Mouse (Mus musculus) forebrain, embryonic 10.5 days (tissue): Measurements from ENCODE around the gene Rnps1. TPM values are rescaled to one million over a fixed set of nuclear protein-coding genes. Genes with fewer than 3 reads are reported as not detected.

Experiments
- polyA plus RNA-seq: library from polyadenylated mRNA; unstranded; fragments of >200 nt; fragmentation: Nextera tagmentation; extraction: Ambion mirVana; gene quantifications from 2 replicates; pipeline ENCODE4 v1.2.1, GENCODE M21; 2016

The Rnps1 gene
- polyA plus RNA-seq, 1 experiment from 2014 or later = 493 TPM

Other genes with a start within 250 kb of the Rnps1 start
- 419 and 421 TPM in 2 replicates for gene Atp6v0c, start 244.9 kb upstream of the Rnps1 start, polyA plus RNA-seq
- gene Tbc1d24, start 209.0 kb upstream of the Rnps1 start, polyA plus RNA-seq = 6.8 and 7.5 TPM in 2 replicates
- gene Ntn3, start 205.0 kb upstream of the Rnps1 start, polyA plus RNA-seq = 2.3 and 2.9 TPM in 2 replicates
- 22.1 and 22.6 TPM in 2 replicates for gene Tedc2, start 193.7 kb upstream of the Rnps1 start, polyA plus RNA-seq
- gene Ccnf, start 163.1 kb upstream of the Rnps1 start, polyA plus RNA-seq = 126 and 128 TPM in 2 replicates
- not detected in 2 replicates for gene Abca17, start 63.5 kb upstream of the Rnps1 start, polyA plus RNA-seq
- 8.6 and 10.0 TPM in 2 replicates for gene Abca3, start 62.6 kb upstream of the Rnps1 start, polyA plus RNA-seq
- gene Eci1, start 12.1 kb downstream of the Rnps1 start, polyA plus RNA-seq = 84.1 and 89.4 TPM in 2 replicates
- 2.3 TPM in 2 replicates for gene Dnase1l2, start 28.5 kb downstream of the Rnps1 start, polyA plus RNA-seq
- 32.7 and 35.2 TPM in 2 replicates for gene E4f1, start 55.7 kb downstream of the Rnps1 start, polyA plus RNA-seq
- gene Pgp, start 55.8 kb downstream of the Rnps1 start, polyA plus RNA-seq = 79.7 and 85.3 TPM in 2 replicates
- gene Bricd5, start 59.3 kb downstream of the Rnps1 start, polyA plus RNA-seq = 0.23 and 0.25 TPM in 2 replicates
- 36.8 and 40.0 TPM in 2 replicates for gene Mlst8, start 64.5 kb downstream of the Rnps1 start, polyA plus RNA-seq
- 3.8 and 4.3 TPM in 2 replicates for gene Caskin1, start 74.0 kb downstream of the Rnps1 start, polyA plus RNA-seq
- gene Traf7, start 113.4 kb downstream of the Rnps1 start, polyA plus RNA-seq = 128 and 132 TPM in 2 replicates
- gene Rab26, start 119.6 kb downstream of the Rnps1 start, polyA plus RNA-seq = 1.9 and 3.5 TPM in 2 replicates
- gene Pkd1, start 135.3 kb downstream of the Rnps1 start, polyA plus RNA-seq = 12.9 and 16.3 TPM in 2 replicates
- gene Tsc2, start 218.1 kb downstream of the Rnps1 start, polyA plus RNA-seq = 75.3 and 75.4 TPM in 2 replicates
- gene Nthl1, start 218.1 kb downstream of the Rnps1 start, polyA plus RNA-seq = 26.9 and 29.5 TPM in 2 replicates
- 25.9 and 27.1 TPM in 2 replicates for gene Slc9a3r2, start 235.8 kb downstream of the Rnps1 start, polyA plus RNA-seq
- gene Npw, start 243.9 kb downstream of the Rnps1 start, polyA plus RNA-seq = not detected in 2 replicates